Mouse (Mus musculus) mouse embryonic stem cell (cell line): ENCODE data around the gene Pogz.

Source experiments
- in situ Hi-C, 2 experiments: fragments of 300-500 bp; cut with MboI; formaldehyde crosslinking; loops; 1 replicate in 1 of 2; 3 replicates in 1 of 2; pipeline ENCODE4 v1.14.3; 2019 to 2020; ENCODE audit warnings: low sequenced_read_pairs in 2 of 2, low pct_unique_long_range_greater_than_20kb in 1 of 2, mixed read lengths in 1 of 2; ENCODE audit not compliant: unreplicated experiment in 1 of 2

The Pogz gene

GRCm38 (mm10) chr3:94837183-94837890 is at the start of gene Pogz:
TSS of gene Pogz (plus strand) at chr3:94837567.
- in situ Hi-C loops, result no loop called here

DNA sequence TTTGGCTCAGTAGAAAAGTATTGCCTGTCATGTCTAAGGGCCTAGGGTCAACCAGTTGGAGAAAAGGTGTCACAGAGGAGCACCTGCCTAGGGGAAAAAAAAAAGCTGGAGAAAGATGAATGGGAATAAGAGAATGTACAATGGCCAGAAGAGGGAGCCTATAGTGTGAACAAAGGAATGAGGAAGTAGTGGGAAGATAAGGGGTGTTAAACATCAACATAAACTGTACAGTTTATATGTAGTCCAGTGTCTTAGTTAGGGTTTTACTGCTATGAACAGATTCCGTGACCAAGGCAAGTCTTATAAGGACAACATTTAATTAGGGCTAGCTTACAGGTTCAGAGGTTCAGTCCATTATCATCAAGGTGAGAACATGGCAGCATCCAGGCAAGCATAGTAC is 48.3 kb upstream of the Pogz start:
- in situ Hi-C loops, result no loop called here

- in situ Hi-C loops, result no loop called here
Measured at GRCm38 (mm10) chr3:94789516-94789915, 47.9 kb upstream of the Pogz start.

DNA sequence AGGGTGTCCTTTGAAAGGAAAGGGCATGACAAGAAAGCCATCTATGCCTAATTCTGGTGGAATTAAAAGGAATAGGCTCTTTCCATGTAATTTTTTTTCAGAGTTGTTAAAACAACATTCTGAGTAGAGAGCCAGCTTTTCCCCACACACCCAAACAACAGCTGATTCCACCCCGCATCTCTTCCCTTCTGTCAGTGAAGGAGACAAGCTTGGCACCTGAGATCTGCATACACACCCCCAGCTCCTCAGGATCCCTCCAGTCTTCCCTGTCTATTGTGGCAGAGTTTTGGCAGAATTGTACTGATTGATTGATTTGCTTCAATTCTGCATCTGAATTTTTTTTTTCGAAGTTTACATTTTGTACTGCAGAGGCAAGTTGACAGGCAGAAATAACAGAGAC is 45.1 kb upstream of the Pogz start:
- in situ Hi-C loops, result no loop called here

- in situ Hi-C loops, result no loop called here
Measured at GRCm38 (mm10) chr3:94793672-94794071, 43.7 kb upstream of the Pogz start.

- in situ Hi-C loops, result no loop called here
Measured at GRCm38 (mm10) chr3:94794359-94794758, 43.0 kb upstream of the Pogz start.

DNA sequence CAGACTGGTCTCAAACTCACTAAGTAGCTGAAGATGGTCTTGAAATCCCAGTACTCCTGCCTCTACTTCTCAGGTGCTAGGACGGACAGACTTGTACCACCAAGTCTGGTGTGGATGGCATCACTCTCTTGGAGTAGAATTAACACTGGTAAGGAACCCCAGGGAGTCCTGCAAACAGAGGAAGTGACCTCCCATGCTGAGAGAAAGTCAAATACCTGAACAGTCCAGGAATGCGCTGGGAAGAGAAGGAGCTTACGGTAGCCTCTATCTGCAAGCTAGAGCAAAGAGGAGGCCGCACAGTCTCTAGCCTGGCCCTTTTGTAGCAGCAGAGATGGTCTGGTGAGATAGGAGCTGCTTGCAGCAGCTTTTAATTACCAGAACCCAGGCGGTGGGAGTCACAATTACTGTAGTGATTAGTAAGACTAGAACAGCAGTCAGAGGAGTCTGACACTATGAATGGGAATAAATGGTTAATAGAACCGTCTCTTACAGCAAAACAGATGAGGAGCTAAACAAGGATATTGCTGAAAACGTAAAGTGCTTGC is 41.7 kb upstream of the Pogz start:
- in situ Hi-C loops, result no loop called here

GRCm38 (mm10) chr3:94796181-94796580 is 41.2 kb upstream of the Pogz start:
- in situ Hi-C loops, result no loop called here

DNA sequence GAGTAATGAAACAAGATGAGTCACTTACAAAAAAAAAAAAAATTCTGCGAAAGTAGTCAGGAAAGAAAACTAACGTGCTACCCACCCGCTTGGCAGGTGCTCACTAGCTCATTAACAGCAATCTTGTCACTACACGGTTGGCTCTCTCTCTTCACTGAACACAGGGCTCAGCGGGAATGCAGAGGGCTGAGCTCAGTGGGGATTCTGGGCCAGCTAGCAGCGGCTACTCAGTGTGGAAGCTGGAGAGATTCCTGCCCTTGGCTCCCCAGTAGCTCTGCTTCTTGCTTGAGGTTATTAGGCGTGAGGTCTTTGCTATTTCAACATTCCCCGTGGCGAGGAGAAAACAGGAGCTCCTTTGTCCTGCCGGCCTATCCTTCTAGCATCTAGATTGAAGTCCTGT is 33.2 kb upstream of the Pogz start:
- in situ Hi-C loops, result no loop called here

DNA sequence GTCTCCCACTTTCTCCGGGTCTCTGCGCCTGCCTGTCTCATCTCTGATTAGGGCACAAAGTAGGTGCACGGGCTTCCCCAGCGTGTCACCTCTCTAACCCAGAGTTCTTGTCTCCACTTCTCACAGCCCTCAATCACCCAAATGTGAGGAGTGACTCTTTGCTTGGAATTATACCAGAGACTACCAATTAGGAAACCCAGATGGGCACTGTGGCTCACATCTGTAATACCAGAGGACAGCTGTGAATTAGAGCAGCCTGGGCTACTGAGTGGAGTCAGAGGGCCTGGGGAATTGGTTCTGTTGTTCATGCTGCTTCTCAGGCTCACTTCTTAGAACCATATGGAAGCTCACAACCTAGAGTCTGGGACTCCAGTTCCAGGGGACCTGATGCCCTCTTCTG is 32.4 kb upstream of the Pogz start:
- in situ Hi-C loops, result no loop called here

DNA sequence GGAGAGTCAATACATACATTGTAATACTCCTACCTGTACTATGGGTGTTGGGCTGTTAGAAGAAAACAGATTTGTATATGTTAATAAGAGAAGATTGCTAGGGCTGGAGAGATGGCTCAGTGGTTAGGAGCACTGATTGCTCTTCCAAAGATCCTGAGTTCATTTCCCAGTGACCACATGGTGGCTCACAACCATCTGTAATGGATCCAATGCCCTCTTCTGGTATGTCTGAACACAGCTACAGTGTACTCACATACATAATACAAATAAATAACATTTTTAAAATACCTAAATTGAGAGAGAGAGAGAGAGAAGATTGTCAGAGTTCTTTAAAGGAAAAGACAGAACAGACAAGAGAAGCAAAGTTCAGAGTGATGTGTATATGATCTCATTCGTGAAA is 29.1 kb upstream of the Pogz start:
- in situ Hi-C loops, result no loop called here

DNA sequence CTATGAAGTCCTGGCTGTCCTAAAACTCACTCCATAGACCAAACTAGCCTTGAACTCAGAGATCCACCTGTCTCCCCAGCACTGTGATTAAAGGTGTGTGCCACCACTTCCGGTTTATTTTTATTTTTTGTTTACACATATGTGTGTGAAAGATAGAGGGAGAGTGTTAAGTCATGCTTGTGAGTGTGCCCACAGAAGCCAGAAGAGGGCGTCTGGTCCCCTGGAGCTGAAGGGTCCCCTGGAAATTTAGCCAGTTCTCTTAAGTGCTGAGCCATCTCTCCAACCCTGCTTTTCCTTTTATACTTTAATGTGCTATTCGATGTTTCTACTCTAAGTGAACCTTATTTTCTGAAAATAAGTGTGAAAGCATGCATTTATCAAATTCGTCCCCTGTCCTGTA is 25.7 kb upstream of the Pogz start:
- in situ Hi-C loops, result no loop called here

- in situ Hi-C loops, result no loop called here
Measured at GRCm38 (mm10) chr3:94813651-94814050, 23.7 kb upstream of the Pogz start.

- in situ Hi-C loops, result no loop called here
Measured at GRCm38 (mm10) chr3:94814063-94814462, 23.3 kb upstream of the Pogz start.

GRCm38 (mm10) chr3:94814663-94815062 is 22.7 kb upstream of the Pogz start:
- in situ Hi-C loops, result no loop called here

DNA sequence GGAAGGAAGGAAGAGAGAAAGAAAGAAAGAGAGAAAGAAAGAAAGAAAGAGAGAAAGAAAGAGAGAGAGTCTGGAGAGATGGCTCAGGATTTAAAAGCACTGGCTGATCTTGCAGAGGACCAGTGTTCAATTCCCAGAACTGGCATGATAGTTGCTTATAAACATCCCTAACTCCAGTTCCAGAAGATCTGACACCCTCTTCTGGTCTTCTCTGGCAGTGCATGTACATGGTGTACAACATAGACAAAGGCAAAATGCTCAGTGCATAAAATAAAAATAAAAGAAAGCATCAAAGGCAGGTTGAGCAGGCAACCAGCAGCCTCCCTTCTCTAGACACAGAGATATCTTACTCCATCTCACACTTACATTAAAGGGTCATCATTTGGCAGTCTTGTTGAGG is 21.8 kb upstream of the Pogz start:
- in situ Hi-C loops, result no loop called here

- in situ Hi-C loops, result no loop called here
Measured at GRCm38 (mm10) chr3:94817731-94818130, 19.6 kb upstream of the Pogz start.

DNA sequence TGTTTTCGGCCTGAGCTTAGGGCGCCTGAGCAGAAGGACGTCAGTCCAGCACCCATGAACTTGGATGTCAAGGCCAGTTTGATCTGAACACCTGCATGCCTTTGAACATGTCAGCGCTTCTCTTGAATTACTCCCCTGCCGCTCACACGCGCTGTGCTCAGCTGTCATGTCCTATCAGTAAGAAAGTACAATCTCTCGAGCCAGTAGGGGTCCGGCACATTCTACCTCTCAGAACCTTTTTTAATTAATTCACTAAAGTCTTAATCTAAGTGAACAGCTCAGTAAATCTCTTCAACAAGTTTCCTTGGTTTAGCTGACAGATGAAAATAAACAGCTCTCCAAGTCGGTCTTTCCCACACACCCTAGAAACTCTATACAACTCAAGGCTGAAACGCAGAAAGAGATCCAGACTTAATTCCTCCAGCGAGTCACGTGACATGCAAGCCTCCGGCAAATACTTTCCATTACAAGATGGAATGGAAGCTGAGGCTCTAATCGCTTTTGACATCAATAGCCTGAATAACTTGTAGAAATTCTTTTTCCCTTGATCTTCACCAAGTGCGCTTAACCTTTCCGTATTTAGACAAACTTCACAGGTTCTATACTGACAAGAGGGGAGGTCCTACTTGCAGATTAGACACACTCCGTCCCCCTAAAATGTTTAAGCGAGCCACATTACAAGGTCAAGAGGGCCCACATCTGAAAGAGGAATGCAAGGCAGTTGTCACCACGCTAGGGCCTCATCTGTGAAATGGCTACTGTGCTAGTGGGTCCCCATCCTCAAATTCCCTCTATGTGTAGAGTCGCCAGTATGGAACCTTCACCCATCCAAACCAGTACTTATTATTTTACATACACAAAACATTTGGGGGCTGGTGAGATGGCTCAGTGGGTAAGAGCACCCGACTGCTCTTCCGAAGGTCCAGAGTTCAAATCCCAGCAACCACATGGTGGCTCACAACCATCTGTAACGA is 17.6 kb upstream of the Pogz start:
- in situ Hi-C loops, result no loop called here

DNA sequence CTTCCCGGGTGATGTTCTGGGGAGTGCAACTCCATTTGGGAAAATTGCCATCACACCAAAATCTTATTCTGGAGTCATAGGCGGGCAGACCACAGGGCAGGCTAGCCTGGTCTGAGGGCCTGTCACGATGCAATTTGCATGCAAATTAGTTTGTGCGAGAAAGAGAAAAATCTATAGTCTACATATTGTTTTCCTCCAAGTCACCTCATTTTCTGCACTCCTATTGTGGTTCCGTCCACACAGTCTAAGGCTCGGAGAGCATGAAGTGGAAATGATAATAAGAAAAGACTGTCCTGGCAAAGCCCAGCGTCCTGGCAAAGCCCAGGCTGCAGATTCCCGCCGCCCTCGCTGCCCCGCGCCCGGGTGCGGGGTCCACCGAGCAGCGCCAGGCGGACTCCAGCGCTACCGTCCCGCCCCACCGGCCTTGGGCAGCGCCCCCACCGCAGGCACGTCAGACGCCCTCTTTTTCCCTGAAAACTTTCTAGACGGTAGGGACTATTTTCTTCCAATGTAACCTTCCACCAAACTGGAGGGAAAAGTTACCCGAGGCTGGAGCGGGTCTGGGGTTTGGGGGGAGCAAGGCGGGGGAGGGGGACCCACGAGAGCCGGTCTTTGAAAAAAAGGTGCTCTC is 16.2 kb upstream of the Pogz start:
- in situ Hi-C loops, result no loop called here
